Mouse (Mus musculus) heart, embryonic 16.5 days (tissue): ENCODE data around the gene Denr. TPM values are rescaled to one million over a fixed set of nuclear protein-coding genes. Genes with fewer than 3 reads are reported as not detected.

Experiments used
- ATAC-seq: fragments of 200-750 bp; cut with Nextera tagmentation; replicated peaks from 2 replicates; pipeline ENCODE4 v1.8.0; 2017; ENCODE audit warnings: moderate number of reproducible peaks; ENCODE audit not compliant: insufficient read depth, low FRiP score; ENCODE audit errors: extremely low read depth
- H3K27ac ChIP-seq: fragments of 300-500 bp; sonication (generic); 2 replicates; pipeline ENCODE4 v1.5.1; 2014; ENCODE audit warnings: mild to moderate bottlenecking, low read length, control low read depth, moderate library complexity
- H3K27me3 ChIP-seq: fragments of 300-500 bp; sonication (generic); 2 replicates; pipeline ENCODE4 v1.6.1; 2014; ENCODE audit warnings: low read length, mixed read lengths; ENCODE audit not compliant: control insufficient read depth, insufficient read depth
- H3K36me3 ChIP-seq: fragments of 300-500 bp; sonication (generic); 2 replicates; pipeline ENCODE4 v1.6.1; 2014; ENCODE audit not compliant: control insufficient read depth, insufficient read depth
- H3K4me1 ChIP-seq: fragments of 300-500 bp; sonication (generic); 2 replicates; pipeline ENCODE4 v1.6.1; 2014; ENCODE audit warnings: low read length, mixed read lengths; ENCODE audit not compliant: control insufficient read depth, insufficient read depth
- H3K4me2 ChIP-seq: fragments of 300-500 bp; sonication (generic); 2 replicates; pipeline ENCODE4 v1.6.1; 2014; ENCODE audit warnings: low read depth, mild to moderate bottlenecking, control low read depth, low read length
- H3K4me3 ChIP-seq: fragments of 300-500 bp; sonication (generic); 2 replicates; pipeline ENCODE4 v1.5.1; 2014; ENCODE audit warnings: mild to moderate bottlenecking, control low read depth, low read length
- H3K9ac ChIP-seq: fragments of 300-500 bp; sonication (generic); 2 replicates; pipeline ENCODE4 v1.6.1; 2014; ENCODE audit warnings: low read length, control low read depth
- H3K9me3 ChIP-seq: fragments of 300-500 bp; sonication (generic); replicated peaks from 2 replicates; pipeline ENCODE4 v1.6.1; 2016; ENCODE audit warnings: low read length; ENCODE audit not compliant: control insufficient read depth
- WGBS: fragments of 180-500 bp; shearing (Covaris S2); extraction: QIAGEN DNeasy Blood & Tissue Kit; methylation state at CpG from one replicate; pipeline ENCODE4 v1.1.7; 2014; 5-methylcytosine and 5-hydroxymethylcytosine counted together
- polyA plus RNA-seq: library from polyadenylated mRNA; unstranded; fragments of >200 nt; fragmentation: Nextera tagmentation; extraction: Ambion mirVana; gene quantifications from 2 replicates; pipeline ENCODE4 v1.2.1, GENCODE M21; 2015

Denr gene
- polyA plus RNA-seq, 1 experiment from 2014 or later = 96.2 TPM

- Histone ChIP-seq H3K4me3 (no peak overlapping the region), H3K4me2 (no peak overlapping the region), H3K27ac (no peak overlapping the region), H3K4me1 (peaks cover 9% of the 10 kb centered on the region), H3K9me3 (no peaks in the 10 kb centered on the region), H3K27me3 (peaks cover 12% of the 10 kb centered on the region), H3K9ac (no peak overlapping the region), H3K36me3 (no peaks in the 10 kb centered on the region)
- no peak for ATAC-seq
- 80% methylated on average over 4 of the region's 4 CpGs for WGBS
Observed at GRCm38 (mm10) chr5:123970576-123970975, 63.6 kb downstream of the Denr start.

DNA sequence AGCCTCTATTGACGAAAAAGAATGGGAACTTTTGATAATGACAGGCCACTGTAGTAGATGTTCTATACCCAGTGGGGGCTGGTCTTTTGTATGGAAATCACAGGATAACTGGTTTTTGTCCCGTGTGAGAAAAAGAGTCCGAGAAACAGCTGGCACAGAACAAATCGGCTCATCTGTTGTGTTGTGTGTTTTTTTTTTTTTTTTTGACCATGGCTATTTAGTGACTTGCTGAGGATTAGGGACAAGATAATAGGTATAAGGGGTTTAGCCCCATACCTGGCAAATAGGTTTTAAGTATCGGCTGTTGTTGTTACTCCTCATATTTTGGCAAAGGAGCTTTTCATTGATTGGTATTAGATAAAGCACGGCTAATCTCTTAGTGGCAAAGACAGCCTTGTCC, 65.5 kb downstream of the Denr start:
- H3K36me3 ChIP-seq = no peaks in the 10 kb centered on the region
- WGBS = 77% methylated on average over 6 of the region's 6 CpGs
- H3K4me3 ChIP-seq = no peak overlapping the region
- H3K4me2 ChIP-seq = no peak overlapping the region
- no peak for ATAC-seq
- H3K9ac ChIP-seq = no peak overlapping the region
- H3K4me1 ChIP-seq = peaks cover 16% of the 10 kb centered on the region
- H3K9me3 ChIP-seq = no peaks in the 10 kb centered on the region
- H3K27me3 ChIP-seq = peaks cover 12% of the 10 kb centered on the region
- H3K27ac ChIP-seq = no peak overlapping the region

- Histone ChIP-seq H3K27ac (peak within 1 kb of the TSS; percentile 65), H3K4me1 (peaks cover 24% of the 10 kb centered on the region), H3K36me3 (no peaks in the 10 kb centered on the region), H3K9ac (peak within 1 kb of the TSS; percentile 87), H3K4me3 (peak within 1 kb of the TSS; percentile 84), H3K27me3 (peaks cover 12% of the 10 kb centered on the region), H3K4me2 (peak within 1 kb of the TSS; percentile 93), H3K9me3 (no peaks in the 10 kb centered on the region)
- 1% methylated on average over 89 of the region's 106 CpGs for WGBS
- ATAC-seq = peak; percentile 79
Observed at GRCm38 (mm10) chr5:123973299-123974178, 66.6 kb downstream of the Denr start, which contains the start of gene Hip1r. TSS of gene Hip1r (plus strand) at chr5:123973628.

GRCm38 (mm10) chr5:123974179-123974485, 67.2 kb downstream of the Denr start:
- Histone ChIP-seq H3K4me2 (peak overlapping the region; percentile 93), H3K27me3 (peaks cover 12% of the 10 kb centered on the region), H3K4me1 (peaks cover 25% of the 10 kb centered on the region), H3K9me3 (no peaks in the 10 kb centered on the region), H3K4me3 (peak overlapping the region; percentile 84), H3K27ac (peak overlapping the region; percentile 65), H3K36me3 (no peaks in the 10 kb centered on the region), H3K9ac (peak overlapping the region; percentile 87)
- WGBS = under 1% methylated on average over 14 of the region's 14 CpGs
- ATAC-seq = no peak

GRCm38 (mm10) chr5:123974616-123975111, 67.7 kb downstream of the Denr start:
- Histone ChIP-seq H3K4me1 (peaks cover 29% of the 10 kb centered on the region), H3K4me3 (peak overlapping the region; percentile 84), H3K27me3 (peaks cover 12% of the 10 kb centered on the region), H3K4me2 (peak overlapping the region; percentile 93), H3K27ac (no peak overlapping the region), H3K9me3 (no peaks in the 10 kb centered on the region), H3K9ac (no peak overlapping the region), H3K36me3 (no peaks in the 10 kb centered on the region)
- ATAC-seq = no peak
- WGBS = 46% methylated on average over 11 of the region's 11 CpGs

- Histone ChIP-seq H3K4me2 (peak overlapping the region; percentile 93), H3K36me3 (no peaks in the 10 kb centered on the region), H3K27me3 (peaks cover 12% of the 10 kb centered on the region), H3K4me1 (peaks cover 39% of the 10 kb centered on the region), H3K27ac (peak overlapping the region; percentile 40), H3K9me3 (no peaks in the 10 kb centered on the region), H3K4me3 (no peak overlapping the region), H3K9ac (peak overlapping the region; percentile 49; the same call in 1 of the 2 replicates)
- ATAC-seq = no peak
- 34% methylated on average over 6 of the region's 6 CpGs for WGBS
Observed at GRCm38 (mm10) chr5:123975668-123976180, 68.7 kb downstream of the Denr start.

DNA sequence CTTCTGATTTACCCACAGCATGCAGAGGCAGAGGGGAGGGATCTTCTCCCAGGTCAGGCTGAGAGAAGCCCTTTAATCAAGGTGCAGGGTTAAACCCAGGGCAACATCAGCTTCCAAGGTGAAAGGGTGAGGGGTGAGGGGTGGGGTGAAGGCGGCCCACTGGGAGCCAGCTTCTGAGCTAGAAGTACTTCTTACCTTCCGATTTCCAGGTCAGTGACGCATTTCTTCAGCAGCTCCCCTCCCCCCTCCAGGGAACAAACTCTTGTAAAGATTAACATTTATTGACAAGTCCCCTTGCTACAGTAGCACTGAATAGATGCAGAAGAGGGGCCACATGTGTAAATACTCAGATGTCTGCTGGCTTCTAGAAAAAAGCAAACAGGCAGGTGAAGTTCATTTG, 70.3 kb downstream of the Denr start:
- Histone ChIP-seq H3K36me3 (no peaks in the 10 kb centered on the region), H3K4me2 (no peak overlapping the region), H3K4me3 (no peak overlapping the region), H3K27ac (no peak overlapping the region), H3K9me3 (no peaks in the 10 kb centered on the region), H3K4me1 (peaks cover 54% of the 10 kb centered on the region), H3K9ac (no peak overlapping the region), H3K27me3 (peaks cover 8% of the 10 kb centered on the region)
- ATAC-seq = no peak
- 79% methylated on average over 3 of the region's 3 CpGs for WGBS

DNA sequence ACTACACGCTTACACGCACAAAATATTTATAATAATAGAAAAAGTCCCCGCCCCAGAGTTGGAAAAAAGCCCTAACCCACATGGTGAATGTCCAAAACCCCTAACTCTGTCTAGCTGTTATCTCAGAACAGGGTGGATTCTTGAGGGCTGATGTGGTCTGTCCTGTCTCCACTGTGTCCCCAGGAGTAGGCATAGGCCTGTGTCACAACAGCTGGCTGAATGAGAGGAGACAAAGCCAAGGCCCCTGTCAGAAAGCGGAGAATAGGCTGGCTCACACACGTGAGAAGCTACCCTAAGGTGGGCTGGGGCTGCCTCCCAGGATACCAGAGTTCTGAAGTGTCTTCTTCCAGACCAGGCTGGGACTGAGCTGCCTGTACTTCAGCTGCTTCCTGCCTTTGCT, 71.2 kb downstream of the Denr start:
- peaks cover 5% of the 10 kb centered on the region for H3K27me3 ChIP-seq
- no peaks in the 10 kb centered on the region for H3K36me3 ChIP-seq
- peaks cover 61% of the 10 kb centered on the region for H3K4me1 ChIP-seq
- WGBS = 71% methylated on average over 5 of the region's 5 CpGs
- H3K9ac ChIP-seq = no peak overlapping the region
- 0 out of 2 replicates have a peak overlapping the region, but pooled peaks have one; percentile 24 for H3K27ac ChIP-seq
- no peak for ATAC-seq
- H3K4me3 ChIP-seq = no peak overlapping the region
- no peaks in the 10 kb centered on the region for H3K9me3 ChIP-seq
- H3K4me2 ChIP-seq = no peak overlapping the region
